In genomic region chr6:128236581-128236980, GRCm38 (mm10) we compare ENCODE assay signal across 20 mouse cellular contexts.
A peak's percentile ranks its signal among the peaks of the same experiment; 100 is the strongest.
DNase-seq lines count a peak whose midpoint lies in the region; ATAC-seq and TF ChIP-seq lines count a peak whose summit lies in the region.
"Had no signal": no experiment of that assay in that cellular context is flagged by ENCODE, and none has a peak within 500 bp of the region (broad histone marks: within the 10 kb centered on the region; RNA-seq: fewer than 3 reads in every experiment).

No protein-coding gene starts in this region.

- H3K27me3 ChIP-seq in forebrain, embryonic 11.5 days (ENCODE audit: control insufficient read depth, insufficient read depth, low read length), result no peaks in the 10 kb centered on the region
- H3K27me3 ChIP-seq in forebrain, postnatal 0 days (ENCODE audit: insufficient read depth, low read length), result no peaks in the 10 kb centered on the region
- no peaks in the 10 kb centered on the region for H3K27me3 ChIP-seq in embryonic facial prominence, embryonic 15.5 days
- H3K27me3 ChIP-seq in myocyte (ENCODE audit: control insufficient read depth, insufficient read depth, insufficient read length), result no peaks in the 10 kb centered on the region
- no peaks in the 10 kb centered on the region for H3K27me3 ChIP-seq in liver, embryonic 12.5 days (replicated peaks)
- H3K27me3 ChIP-seq: embryonic facial prominence, embryonic 12.5 days; hindbrain, embryonic 15.5 days had no signal

- no peak overlapping the region for H3ac ChIP-seq in myocyte (ENCODE audit: control insufficient read depth, insufficient read length)

- H3K79me2 ChIP-seq in myocyte (ENCODE audit: control insufficient read depth, insufficient read depth), result peaks cover 4% of the 10 kb centered on the region

- H3K4me3 ChIP-seq in forebrain, embryonic 11.5 days (ENCODE audit: low read depth, low read length), result no peak overlapping the region
- H3K4me3 ChIP-seq in forebrain, postnatal 0 days (ENCODE audit: low read depth, low read length), result no peak overlapping the region
- no peak overlapping the region for H3K4me3 ChIP-seq in embryonic facial prominence, embryonic 15.5 days (replicated peaks)
- H3K4me3 ChIP-seq in myocyte, result no peak overlapping the region
- no peak overlapping the region for H3K4me3 ChIP-seq in liver, embryonic 12.5 days
- H3K4me3 ChIP-seq: embryonic facial prominence, embryonic 12.5 days; heart, adult 2 months; hindbrain, embryonic 15.5 days had no signal

- WGBS in forebrain, embryonic 11.5 days, result 78% methylated on average over 9 of the region's 9 CpGs
- WGBS in forebrain, postnatal 0 days, result 74% methylated on average over 9 of the region's 9 CpGs
- 62% methylated on average over 9 of the region's 9 CpGs for WGBS in embryonic facial prominence, embryonic 15.5 days
- 62% methylated on average over 9 of the region's 9 CpGs for WGBS in liver, embryonic 12.5 days (ENCODE audit: insufficient replicate concordance)

- peak; percentile 28 for TF ChIP-seq POLR2A in myocyte (IDR thresholded peaks at IDR 0.05; ENCODE audit: insufficient read length, low read depth)

- DNase-seq in forebrain, embryonic 11.5 days (ENCODE audit: low spot score), result peak; percentile 31
- no peak for DNase-seq in forebrain, postnatal 0 days
- DNase-seq in gastrocnemius, postnatal 25 days, result peak; percentile 78
- no peak for DNase-seq in Muller cell, postnatal 12 days (ENCODE audit: inconsistent ontology term)
- DNase-seq: cerebellum, adult 11 months; heart, adult 2 months; heart, postnatal 36 days; kidney, adult 2 months; kidney, postnatal 10 days; liver; thymus, adult 2 months had no signal

- no peaks in the 10 kb centered on the region for H3K36me3 ChIP-seq in forebrain, embryonic 11.5 days (ENCODE audit: control insufficient read depth, insufficient read depth, low read length)
- no peaks in the 10 kb centered on the region for H3K36me3 ChIP-seq in forebrain, postnatal 0 days (ENCODE audit: insufficient read depth)
- H3K36me3 ChIP-seq in embryonic facial prominence, embryonic 15.5 days, result no peaks in the 10 kb centered on the region
- H3K36me3 ChIP-seq in myocyte (ENCODE audit: control insufficient read depth, insufficient read depth), result peaks cover 12% of the 10 kb centered on the region
- no peaks in the 10 kb centered on the region for H3K36me3 ChIP-seq in liver, embryonic 12.5 days
- H3K36me3 ChIP-seq: embryonic facial prominence, embryonic 12.5 days; hindbrain, embryonic 15.5 days had no signal

- H3K9me3 ChIP-seq in forebrain, embryonic 11.5 days (ENCODE audit: control insufficient read depth, low read length), result no peaks in the 10 kb centered on the region
- H3K9me3 ChIP-seq in forebrain, postnatal 0 days (ENCODE audit: low read length), result no peaks in the 10 kb centered on the region
- H3K9me3 ChIP-seq in embryonic facial prominence, embryonic 15.5 days (replicated peaks), result no peaks in the 10 kb centered on the region
- no peaks in the 10 kb centered on the region for H3K9me3 ChIP-seq in liver, embryonic 12.5 days (replicated peaks)
- H3K9me3 ChIP-seq: embryonic facial prominence, embryonic 12.5 days; hindbrain, embryonic 15.5 days had no signal

- ATAC-seq in forebrain, embryonic 11.5 days (replicated peaks; ENCODE audit: low FRiP score), result no peak
- ATAC-seq in forebrain, postnatal 0 days, result no peak
- peak; percentile 74 for ATAC-seq in embryonic facial prominence, embryonic 15.5 days (ENCODE audit: insufficient number of reproducible peaks, low FRiP score, low TSS enrichment, low read depth)
- no peak for ATAC-seq in liver, embryonic 12.5 days
- ATAC-seq: CD4-positive, CD25-positive, alpha-beta regulatory T cell, adult 4 months; forebrain, embryonic 16.5 days had no signal

- no peak overlapping the region for H3K9ac ChIP-seq in forebrain, embryonic 11.5 days (ENCODE audit: low read length)
- H3K9ac ChIP-seq in forebrain, postnatal 0 days, result no peak overlapping the region
- no peak overlapping the region for H3K9ac ChIP-seq in embryonic facial prominence, embryonic 15.5 days
- H3K9ac ChIP-seq in liver, embryonic 12.5 days, result no peak overlapping the region
- H3K9ac ChIP-seq: embryonic facial prominence, embryonic 12.5 days; hindbrain, embryonic 15.5 days had no signal

- H3K4me1 ChIP-seq in forebrain, embryonic 11.5 days (replicated peaks; ENCODE audit: control insufficient read depth, insufficient read depth, low read length), result no peaks in the 10 kb centered on the region; the same call in 1 of the 2 replicates
- H3K4me1 ChIP-seq in forebrain, postnatal 0 days (ENCODE audit: insufficient read depth), result no peaks in the 10 kb centered on the region
- H3K4me1 ChIP-seq in embryonic facial prominence, embryonic 15.5 days, result peaks cover 19% of the 10 kb centered on the region
- no peaks in the 10 kb centered on the region for H3K4me1 ChIP-seq in liver, embryonic 12.5 days
- H3K4me1 ChIP-seq: hindbrain, embryonic 15.5 days had no signal

- TF ChIP-seq CTCF in forebrain, postnatal 0 days (IDR thresholded peaks at IDR 0.05; ENCODE audit: low read depth), result no peak

- H3K27ac ChIP-seq in forebrain, embryonic 11.5 days (ENCODE audit: low read depth, low read length), result no peak overlapping the region
- H3K27ac ChIP-seq in forebrain, postnatal 0 days (ENCODE audit: low read depth, low read length), result no peak overlapping the region
- no peak overlapping the region for H3K27ac ChIP-seq in embryonic facial prominence, embryonic 15.5 days (replicated peaks)
- H3K27ac ChIP-seq in liver, embryonic 12.5 days, result no peak overlapping the region
- H3K27ac ChIP-seq: embryonic facial prominence, embryonic 12.5 days; heart, adult 2 months; hindbrain, embryonic 15.5 days; stomach, postnatal 0 days had no signal

- H3K4me2 ChIP-seq in forebrain, embryonic 11.5 days (ENCODE audit: low read depth, low read length, severe bottlenecking), result no peak overlapping the region
- H3K4me2 ChIP-seq in forebrain, postnatal 0 days (ENCODE audit: low read depth), result no peak overlapping the region
- no peak overlapping the region for H3K4me2 ChIP-seq in embryonic facial prominence, embryonic 15.5 days (replicated peaks)
- peak overlapping the region; percentile 13 for H3K4me2 ChIP-seq in myocyte (ENCODE audit: low read depth)
- H3K4me2 ChIP-seq in liver, embryonic 12.5 days, result no peak overlapping the region
- H3K4me2 ChIP-seq: embryonic facial prominence, embryonic 12.5 days; hindbrain, embryonic 15.5 days; midbrain, embryonic 11.5 days had no signal

TF ChIP-seq in myocyte, 11 proteins besides CTCF, POLR2A, EP300 and RAD21:
- TF ChIP-seq MYOG (IDR thresholded peaks at IDR 0.05; ENCODE audit: control insufficient read depth in 1 of 3, insufficient read depth in 1 of 3, insufficient read length in 2 of 3, low read depth in 2 of 3), result peak; percentile 99 to 100 (median 99)
- no peak for TF ChIP-seq MAX (IDR thresholded peaks at IDR 0.05; ENCODE audit: low read depth)
- no peak for TF ChIP-seq E2F4 (IDR thresholded peaks at IDR 0.05; ENCODE audit: insufficient read depth)
- peak; percentile 95 for TF ChIP-seq TCF3 (IDR thresholded peaks at IDR 0.05; ENCODE audit: insufficient read length, low read depth)
- peak; percentile 48 for TF ChIP-seq POLR2AphosphoS2 (IDR thresholded peaks at IDR 0.05; ENCODE audit: insufficient read length, low read depth)
- peak; percentile 98 for TF ChIP-seq TCF12 (IDR thresholded peaks at IDR 0.05; ENCODE audit: insufficient read depth, poor library complexity, severe bottlenecking)
- peak; percentile 97 to 100 (median 99) for TF ChIP-seq MYOD1 (IDR thresholded peaks at IDR 0.05; ENCODE audit: control insufficient read depth in 1 of 3, insufficient read length in 2 of 3, low read depth in 2 of 3)
TF ChIP-seq in myocyte: peak in this region for 5.

Comparison
In these comparisons a context has a peak if more than half of its experiments do, and no peak if none do; other contexts are left out.
1. DNase-seq: peak in forebrain, embryonic 11.5 days (single experiment) and gastrocnemius, postnatal 25 days (single experiment); none in forebrain, postnatal 0 days (single experiment) and Muller cell, postnatal 12 days (single experiment).